Mouse (Mus musculus): ENCODE data around the gene Slc27a3.

Slc27a3 gene

DNA sequence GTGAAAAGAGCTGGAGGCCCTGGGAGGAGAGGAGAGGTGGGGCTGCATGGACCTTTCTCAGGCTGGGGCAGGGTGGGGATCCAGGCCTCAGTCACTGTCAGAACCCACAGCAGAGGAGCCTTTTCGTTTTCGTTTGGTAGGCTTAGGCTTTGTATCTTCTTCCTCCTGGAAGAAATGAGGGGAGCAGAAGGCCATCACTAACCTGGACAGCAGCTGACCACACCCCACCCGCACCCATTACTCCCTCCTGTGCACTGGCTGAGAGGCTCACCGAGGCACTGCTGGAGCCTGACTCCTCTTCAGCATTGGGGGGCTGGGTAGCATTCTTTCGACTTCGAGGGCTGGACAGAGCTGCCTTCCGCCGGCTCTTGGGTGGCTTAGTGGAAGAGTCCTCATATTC is 2.2 kb upstream of the Slc27a3 start:
- in situ Hi-C loops (cut with MboI, MseI): no loop called here

- in situ Hi-C loops (cut with MboI, MseI): no loop called here
Measured at GRCm38 (mm10) chr3:90391004-90391403, 1.3 kb upstream of the Slc27a3 start.

GRCm38 (mm10) chr3:90388726-90389510 is 820 bp downstream of the Slc27a3 start:
- in situ Hi-C loops (cut with MboI, MseI): no loop called here

DNA sequence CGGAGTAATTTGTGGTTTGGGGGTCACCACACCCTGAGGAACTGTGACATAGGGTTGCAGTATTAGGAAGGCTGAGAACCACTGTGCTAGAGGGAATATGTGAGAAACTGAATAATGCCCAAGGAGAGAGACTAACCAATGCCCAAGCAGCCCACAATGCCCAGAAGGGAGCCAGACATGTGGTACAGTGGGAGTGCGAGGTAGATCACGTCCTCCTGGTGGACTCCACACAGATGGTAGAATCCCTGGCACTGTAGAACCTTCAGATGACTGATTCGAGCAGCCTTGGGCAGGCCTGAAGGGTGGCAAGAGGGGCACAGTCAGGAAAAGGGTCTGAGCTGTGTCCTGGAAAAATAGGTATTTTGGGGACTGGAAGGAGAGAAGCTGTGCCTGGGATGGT is 1.5 kb downstream of the Slc27a3 start:
- in situ Hi-C loops (cut with MboI, MseI): no loop called here

GRCm38 (mm10) chr3:90387483-90387882 is 2.3 kb downstream of the Slc27a3 start:
- in situ Hi-C loops (cut with MboI, MseI): no loop called here

DNA sequence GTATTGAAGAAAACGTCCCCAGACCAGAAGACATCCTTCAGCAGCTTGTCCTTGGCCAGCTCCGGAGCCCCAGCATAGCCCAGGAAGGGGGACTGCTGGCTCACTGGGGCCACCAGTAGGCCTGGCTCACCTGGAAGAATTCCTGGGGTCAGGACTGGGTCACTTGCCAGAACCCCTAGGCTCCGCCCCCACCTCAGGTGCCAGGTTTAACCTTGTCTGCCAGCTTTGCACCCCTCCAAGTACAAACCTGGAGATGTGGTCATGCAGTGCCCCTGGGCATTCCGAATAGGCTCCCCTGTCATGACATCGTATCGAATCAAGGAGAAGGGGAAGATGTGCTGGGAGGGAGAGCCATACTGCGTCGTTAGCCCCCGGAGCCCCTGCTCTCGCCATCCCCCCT is 2.9 kb downstream of the Slc27a3 start:
- in situ Hi-C loops (cut with MboI, MseI): no loop called here

DNA sequence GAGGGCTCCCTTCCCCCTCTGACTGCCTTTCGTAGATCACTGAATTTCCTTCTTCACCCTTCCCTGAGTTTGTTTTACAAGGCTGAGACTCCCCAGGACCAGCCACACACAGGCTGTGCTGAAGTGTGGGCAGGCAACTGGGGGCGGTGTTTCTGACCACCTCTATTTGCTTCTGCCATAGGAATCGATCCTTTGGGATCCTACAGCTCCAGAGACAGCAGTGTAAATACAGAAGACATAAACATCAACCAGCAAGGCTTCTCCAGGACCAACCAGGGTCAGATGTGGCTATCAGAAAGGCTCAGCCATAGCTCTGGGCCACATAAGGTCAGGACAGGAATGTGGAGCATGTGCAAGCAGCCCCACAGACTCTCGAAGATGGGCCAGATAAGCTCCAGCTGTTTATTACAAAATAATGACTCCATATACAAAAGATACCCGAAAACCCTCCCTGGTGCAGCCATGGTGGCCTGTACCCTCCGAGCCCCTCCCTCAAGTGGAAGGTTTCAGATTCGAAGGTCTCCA is 4.8 kb downstream of the Slc27a3 start:
- in situ Hi-C loops (cut with MboI, MseI): no loop called here

DNA sequence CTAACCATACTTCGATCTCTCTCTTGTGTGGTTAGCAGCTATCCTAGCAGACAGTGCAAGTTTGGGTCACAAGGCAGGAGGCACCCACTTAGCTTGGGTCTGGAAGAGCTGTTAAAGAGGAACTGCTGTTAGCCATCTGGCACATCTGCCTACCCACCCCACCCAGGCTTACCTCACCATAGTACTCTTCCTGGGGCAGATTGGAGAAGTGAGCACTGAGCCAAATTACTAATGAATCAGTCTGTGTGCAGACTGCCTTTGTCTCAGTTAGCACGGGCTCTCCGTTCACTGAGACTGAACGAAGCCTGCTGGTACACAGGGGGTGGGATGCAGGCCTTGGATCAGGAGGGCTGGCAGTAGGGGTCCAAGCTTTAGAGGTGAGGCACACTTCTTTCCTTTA is 6.0 kb downstream of the Slc27a3 start:
- in situ Hi-C loops (cut with MboI, MseI): no loop called here

- in situ Hi-C loops (cut with MboI, MseI): no loop called here
Measured at GRCm38 (mm10) chr3:90381727-90382126, 8.0 kb downstream of the Slc27a3 start.

DNA sequence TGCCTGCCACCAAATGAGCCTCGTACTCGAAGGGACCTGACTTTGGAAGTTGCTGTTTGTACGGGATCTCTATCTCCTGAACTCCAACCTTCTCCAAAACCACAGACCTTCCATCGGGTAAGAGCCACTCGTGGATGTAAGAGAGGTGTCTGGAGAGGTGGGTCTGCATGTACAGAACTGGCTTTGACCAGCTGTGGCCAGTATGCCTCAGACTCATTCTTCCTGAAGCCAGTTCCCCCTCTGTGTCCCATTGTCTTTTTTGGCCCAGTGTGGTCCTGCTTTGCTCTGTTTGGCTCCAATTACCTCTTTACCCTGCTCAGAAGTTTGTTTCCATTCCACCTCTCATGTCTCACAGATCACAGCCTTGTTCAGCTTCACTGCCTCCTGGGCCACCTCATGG is 11.2 kb downstream of the Slc27a3 start:
- in situ Hi-C loops (cut with MboI, MseI): loop anchor here (5.0 kb wide), 1 partner anchor 156 kb away; no protein-coding TSS in a partner anchor

- in situ Hi-C loops (cut with MboI, MseI): loop anchor here (5.0 kb wide), 1 partner anchor 154 kb away; no protein-coding TSS in a partner anchor
Measured at GRCm38 (mm10) chr3:90376247-90376585, 13.5 kb downstream of the Slc27a3 start.

GRCm38 (mm10) chr3:90375562-90376246 is 14.0 kb downstream of the Slc27a3 start:
- in situ Hi-C loops (cut with MboI, MseI): loop anchor here (5.0 kb wide), 1 partner anchor 153 kb away; no protein-coding TSS in a partner anchor

DNA sequence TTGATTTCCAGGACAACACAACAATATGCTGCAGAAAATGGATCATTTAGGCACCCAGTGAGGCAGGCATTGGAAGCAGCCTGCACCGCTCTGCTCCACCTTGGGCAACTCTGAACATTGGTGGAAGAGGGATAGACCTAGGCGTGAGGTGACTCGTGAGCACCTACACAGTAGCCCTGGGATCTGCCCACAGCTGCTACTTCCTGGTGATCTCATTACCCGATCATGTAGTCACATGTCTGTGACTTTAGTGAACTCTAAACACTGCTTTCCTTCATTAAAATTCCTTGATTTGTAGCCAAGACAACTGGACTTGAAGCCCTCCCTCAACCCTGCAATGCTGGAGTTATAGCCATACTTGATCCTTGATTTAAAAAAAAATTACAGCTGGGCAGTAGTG is 15.4 kb downstream of the Slc27a3 start:
- in situ Hi-C loops (cut with MboI, MseI): no loop called here

DNA sequence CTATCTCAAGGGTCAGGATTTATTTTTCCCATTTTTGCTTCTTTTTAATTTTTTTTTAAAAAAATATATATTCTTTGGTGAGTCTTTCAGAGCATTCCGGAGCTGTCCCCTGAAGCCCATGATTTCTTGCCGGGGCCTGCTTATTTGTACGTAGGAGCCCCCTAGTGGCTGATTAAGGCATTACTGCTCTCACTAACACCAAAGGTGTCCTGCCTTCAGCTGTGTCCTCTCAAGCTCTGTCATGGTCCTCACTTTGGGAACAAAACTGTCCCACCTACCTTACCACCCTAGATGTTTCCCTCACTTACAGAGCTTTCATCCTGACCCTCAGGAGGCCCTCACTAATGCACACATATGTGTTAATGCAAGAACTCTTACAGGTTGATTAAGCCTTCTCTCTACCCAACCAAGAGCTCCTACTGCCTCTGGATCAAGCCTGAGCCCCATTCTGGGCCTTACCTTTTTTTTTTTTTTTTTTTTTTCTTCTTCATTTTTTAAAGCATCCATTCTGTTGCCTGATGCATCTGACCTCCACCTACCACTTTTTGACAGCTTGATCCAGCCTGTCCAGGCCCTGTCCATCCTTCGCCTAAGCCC is 16.2 kb downstream of the Slc27a3 start:
- in situ Hi-C loops (cut with MboI, MseI): no loop called here

GRCm38 (mm10) chr3:90372817-90373216 is 16.9 kb downstream of the Slc27a3 start:
- in situ Hi-C loops (cut with MboI, MseI): no loop called here

DNA sequence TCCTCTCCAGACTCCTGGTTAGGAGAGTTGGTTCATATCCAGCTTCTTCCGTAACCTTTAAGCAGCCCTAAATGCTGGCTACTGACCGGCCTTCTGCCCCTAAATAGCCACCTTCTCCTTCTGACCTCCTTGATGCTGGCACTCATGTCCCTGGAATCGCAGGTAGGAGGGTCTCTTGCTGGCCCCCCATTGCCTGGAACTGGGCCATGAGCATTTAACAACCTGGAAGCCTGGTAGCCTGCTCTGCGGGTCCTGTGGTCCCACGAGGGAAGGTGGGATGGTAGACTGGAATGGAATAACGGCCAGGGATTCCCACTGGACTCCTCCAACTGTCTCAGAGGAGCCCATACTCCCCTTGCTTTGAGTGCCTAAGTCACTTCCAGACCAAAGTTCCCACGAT is 17.9 kb downstream of the Slc27a3 start:
- in situ Hi-C loops (cut with MboI, MseI): no loop called here

- in situ Hi-C loops (cut with MboI, MseI): no loop called here
Measured at GRCm38 (mm10) chr3:90369041-90369440, 20.7 kb downstream of the Slc27a3 start.

- in situ Hi-C loops (cut with MboI, MseI): no loop called here
Measured at GRCm38 (mm10) chr3:90367001-90367632, 22.6 kb downstream of the Slc27a3 start.

DNA sequence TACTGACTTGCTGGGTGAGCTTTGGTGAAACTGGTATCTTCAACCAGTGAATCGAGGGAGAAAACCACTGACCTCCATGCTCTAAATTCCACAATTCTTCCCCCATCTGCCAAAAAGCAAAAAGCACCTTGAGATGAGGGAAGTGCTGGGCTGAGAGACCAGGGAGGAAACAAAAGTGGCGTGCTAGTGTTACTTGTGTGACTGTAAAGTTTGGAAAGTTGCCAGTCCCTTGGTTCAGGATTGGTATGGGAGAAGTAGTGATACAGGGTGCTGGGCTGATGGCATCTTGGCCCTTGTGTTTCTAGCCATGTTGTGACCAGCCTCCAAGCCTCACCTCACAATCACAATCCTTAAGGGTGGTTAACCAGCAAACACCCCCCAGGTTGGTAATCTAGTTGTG is 27.4 kb downstream of the Slc27a3 start:
- in situ Hi-C loops (cut with MboI, MseI): no loop called here

GRCm38 (mm10) chr3:90361476-90361875 is 28.3 kb downstream of the Slc27a3 start:
- in situ Hi-C loops (cut with MboI, MseI): no loop called here

GRCm38 (mm10) chr3:90359230-90359629 is 30.5 kb downstream of the Slc27a3 start:
- in situ Hi-C loops (cut with MboI, MseI): no loop called here

GRCm38 (mm10) chr3:90357959-90358358 is 31.8 kb downstream of the Slc27a3 start:
- in situ Hi-C loops (cut with MboI, MseI): no loop called here

All from regulatory T cell (primary cell).